Mouse (Mus musculus): ENCODE measurements around the gene Tshz3. TPM values are rescaled to one million over a fixed set of nuclear protein-coding genes. Genes with fewer than 3 reads are reported as not detected.

Tshz3 gene
- total RNA-seq, 2 experiments from 2014 or later, result 10.1 to 14.3 TPM

DNA sequence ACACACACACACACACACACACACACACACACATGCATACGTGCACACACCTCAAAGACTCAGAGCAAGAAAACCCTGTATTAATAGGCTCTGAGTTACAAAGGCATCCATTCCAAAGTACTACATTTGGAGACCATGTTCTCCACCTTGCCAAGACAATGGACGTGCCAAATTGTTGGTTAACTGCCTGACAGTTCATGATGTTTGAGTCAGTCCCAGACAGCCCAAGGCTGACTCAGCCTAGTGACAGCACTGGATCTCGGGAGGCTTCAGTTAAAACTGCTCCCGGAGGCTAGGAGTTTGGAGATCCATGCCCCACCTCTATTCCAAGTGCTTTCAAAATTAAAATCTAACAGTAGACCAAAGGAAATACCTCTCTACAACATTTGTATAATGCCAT is 79.0 kb downstream of the Tshz3 start:
- no peak for DNase-seq (ENCODE audit: extremely low spot score in 1 of 2, low spot score in 1 of 2)

DNA sequence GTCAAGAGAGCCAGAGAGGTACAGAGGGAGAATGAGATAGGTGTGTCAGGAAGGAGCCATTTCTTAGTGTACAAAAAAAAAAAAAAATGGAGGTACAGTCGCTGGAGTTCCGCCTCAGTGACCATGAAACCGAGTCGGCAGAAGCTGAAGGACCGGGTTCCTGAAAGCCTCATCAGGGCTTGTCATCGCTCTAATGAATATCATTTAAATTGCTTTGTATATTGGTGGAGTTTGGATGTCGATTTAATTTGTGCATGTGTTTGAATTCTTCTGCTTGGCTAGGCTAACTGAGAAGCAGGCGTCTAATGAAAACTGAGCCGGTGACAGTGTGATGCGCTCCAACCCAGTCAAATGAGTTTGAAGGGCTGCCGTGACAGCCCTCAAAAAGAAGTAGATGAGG is 80.5 kb downstream of the Tshz3 start:
- no peak for DNase-seq (ENCODE audit: extremely low spot score in 1 of 2, low spot score in 1 of 2)

DNA sequence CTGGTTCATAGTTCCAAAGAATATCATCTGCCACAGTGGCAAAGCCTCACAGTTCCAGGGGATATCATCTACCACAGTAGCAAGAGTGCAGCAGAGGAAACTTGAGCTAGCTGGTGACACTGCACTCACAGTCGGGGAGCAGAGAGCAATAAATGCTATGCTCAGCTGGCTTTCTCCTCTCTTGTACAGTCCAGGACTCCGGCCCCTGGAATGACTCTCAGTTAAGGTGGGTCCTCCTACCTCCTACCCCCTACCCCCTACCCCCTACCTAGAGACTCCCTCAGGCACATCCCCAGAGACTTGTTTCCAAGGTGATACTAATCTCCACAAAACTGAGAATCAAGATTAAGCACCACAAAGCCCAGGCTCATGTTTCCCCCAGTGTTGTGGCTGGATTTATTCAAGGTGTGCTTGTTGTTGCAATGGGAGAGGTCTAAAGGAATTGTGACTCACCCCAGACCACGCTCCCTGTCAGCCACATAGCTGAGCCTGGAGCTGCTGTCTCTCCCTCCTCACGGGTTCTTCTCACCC is 86.4 kb downstream of the Tshz3 start:
- no peak for DNase-seq (ENCODE audit: extremely low spot score in 1 of 2, low spot score in 1 of 2)

DNA sequence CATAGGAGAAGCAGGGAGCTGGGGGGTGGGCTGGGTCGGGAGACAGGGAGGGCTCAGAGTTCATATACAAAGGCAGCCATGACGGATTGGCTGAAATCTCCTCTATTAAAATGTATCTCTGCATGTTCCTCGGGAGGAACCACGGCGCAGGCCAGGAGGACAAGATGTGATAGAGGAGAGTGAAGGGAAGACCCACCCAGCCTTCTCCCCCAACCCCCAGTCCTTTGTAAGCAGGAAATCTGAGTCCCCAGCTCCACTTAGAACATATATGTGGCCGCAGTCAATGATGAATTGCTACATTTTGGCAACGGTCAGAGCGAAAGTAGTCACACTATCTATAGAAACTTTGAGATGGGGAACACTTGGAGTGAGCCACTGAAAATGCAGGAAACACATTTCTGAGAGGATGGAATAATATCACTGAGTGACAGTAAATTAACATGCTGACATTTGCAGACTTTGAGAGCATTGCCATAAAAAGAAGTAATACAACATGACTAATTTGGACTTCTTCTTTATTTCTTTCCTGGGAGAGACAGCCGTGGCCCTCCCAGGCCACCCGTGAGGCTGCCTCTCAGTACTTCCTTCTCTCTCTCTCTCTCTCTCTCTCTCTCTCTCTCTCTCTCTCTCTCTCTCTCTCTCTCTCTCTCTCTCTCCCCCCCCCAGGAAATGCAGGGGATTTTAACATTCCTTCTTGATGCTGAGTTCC is 88.9 kb downstream of the Tshz3 start:
- DNase-seq (ENCODE audit: extremely low spot score in 1 of 2, low spot score in 1 of 2), result no peak

DNA sequence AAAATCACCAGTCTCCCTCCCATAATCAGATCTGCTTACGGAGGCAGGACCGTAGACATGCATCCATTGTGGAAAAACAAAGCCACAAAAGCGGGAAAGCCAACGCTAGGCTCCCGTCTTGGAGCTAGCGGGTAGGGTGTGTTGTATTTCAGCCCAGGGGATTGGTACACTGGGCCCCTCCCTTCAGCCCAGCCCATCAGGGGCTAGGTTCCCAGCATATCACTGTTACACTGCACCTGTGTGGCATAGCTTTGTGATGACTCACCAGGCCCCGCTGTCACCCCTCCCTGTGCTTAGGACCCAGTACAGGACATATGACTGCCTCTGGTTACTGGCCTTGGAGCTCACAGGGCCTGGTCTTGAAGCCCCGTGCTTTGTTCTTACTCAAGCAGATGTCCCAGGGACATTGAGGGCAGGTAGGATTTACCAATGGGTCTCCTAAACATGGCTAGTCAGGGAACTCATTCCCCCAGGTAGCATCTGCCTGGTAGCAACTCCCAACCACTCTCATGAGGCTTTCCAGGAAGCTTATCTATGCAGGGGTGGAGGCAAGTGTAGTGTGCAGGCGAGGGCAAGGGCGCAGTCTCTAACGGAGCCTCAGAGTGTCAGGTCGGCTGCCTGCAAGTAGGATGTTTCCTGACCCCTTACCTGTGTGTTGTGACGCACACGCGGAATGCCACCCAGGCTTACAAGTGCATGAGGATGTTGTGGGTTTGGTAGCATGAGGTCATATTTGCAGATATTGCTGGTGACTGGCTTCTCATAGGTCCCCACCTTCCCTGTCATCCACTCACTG is 98.7 kb downstream of the Tshz3 start:
- no peak for DNase-seq (ENCODE audit: extremely low spot score in 1 of 2, low spot score in 1 of 2)

Measured in layer of hippocampus, postnatal 25 days (tissue).